Mouse (Mus musculus) limb, embryonic 15.5 days (tissue): ENCODE results near the gene Rspo4. TPM values are rescaled to one million over a fixed set of nuclear protein-coding genes. Genes with fewer than 3 reads are reported as not detected.

ENCODE experiments used
- ATAC-seq: fragments of 200-750 bp; cut with Nextera tagmentation; 2 replicates; pipeline ENCODE4 v1.8.0; 2017; ENCODE audit warnings: low read depth, moderate TSS enrichment; ENCODE audit not compliant: insufficient number of reproducible peaks, low FRiP score, low TSS enrichment
- H3K27ac ChIP-seq: fragments of 300-500 bp; sonication (generic); 2 replicates; pipeline ENCODE4 v1.5.1; 2015; ENCODE audit warnings: moderate library complexity, mild to moderate bottlenecking, inconsistent platforms
- H3K27me3 ChIP-seq: fragments of 300-500 bp; sonication (generic); 2 replicates; pipeline ENCODE4 v1.6.1; 2015; ENCODE audit warnings: inconsistent platforms
- H3K36me3 ChIP-seq: fragments of 300-500 bp; sonication (generic); 2 replicates; pipeline ENCODE4 v1.6.1; 2015; ENCODE audit warnings: inconsistent platforms
- H3K4me1 ChIP-seq: fragments of 300-500 bp; sonication (generic); 2 replicates; pipeline ENCODE4 v1.6.1; 2015; ENCODE audit warnings: inconsistent platforms
- H3K4me2 ChIP-seq: fragments of 300-500 bp; sonication (generic); 2 replicates; pipeline ENCODE4 v1.6.1; 2015; ENCODE audit warnings: mild to moderate bottlenecking, inconsistent platforms
- H3K4me3 ChIP-seq: fragments of 300-500 bp; sonication (generic); 2 replicates; pipeline ENCODE4 v1.5.1; 2015; ENCODE audit warnings: mild to moderate bottlenecking, inconsistent platforms
- H3K9ac ChIP-seq: fragments of 300-500 bp; sonication (generic); 2 replicates; pipeline ENCODE4 v1.6.1; 2015; ENCODE audit warnings: inconsistent platforms
- H3K9me3 ChIP-seq: fragments of 300-500 bp; sonication (generic); 2 replicates; pipeline ENCODE4 v1.6.1; 2016; ENCODE audit warnings: inconsistent platforms
- WGBS: fragments of 180-500 bp; shearing (Covaris S2); methylation state at CpG from one replicate; pipeline ENCODE4 v1.1.7; 2015; 5-methylcytosine and 5-hydroxymethylcytosine counted together
- polyA plus RNA-seq: library from polyadenylated mRNA; unstranded; fragments of >200 nt; fragmentation: Nextera tagmentation; extraction: Ambion mirVana; gene quantifications from 2 replicates; pipeline ENCODE4 v1.2.1, GENCODE M21; 2015

Gene Rspo4
- 0.73 and 0.84 TPM in 2 replicates for polyA plus RNA-seq

- H3K4me1 ChIP-seq = peaks cover 8% of the 10 kb centered on the region
- H3K4me2 ChIP-seq = peak within 1 kb of the TSS; percentile 79
- WGBS = 2% methylated on average over 50 of the region's 50 CpGs
- peak within 1 kb of the TSS; percentile 41 for H3K4me3 ChIP-seq
- no peak for ATAC-seq
- H3K36me3 ChIP-seq = no peaks in the 10 kb centered on the region
- no peak within 1 kb of the TSS for H3K27ac ChIP-seq
- H3K9me3 ChIP-seq = no peaks in the 10 kb centered on the region
- H3K27me3 ChIP-seq = peaks cover 34% of the 10 kb centered on the region
- H3K9ac ChIP-seq = peak within 1 kb of the TSS; percentile 20; the same call in 1 of the 2 replicates
Measured at GRCm38 (mm10) chr2:151842648-151843226, at the start of gene Rspo4. Gene Rspo4 (plus strand): TSS chr2:151842927.

- H3K4me1 ChIP-seq = no peaks in the 10 kb centered on the region
- H3K4me3 ChIP-seq = no peak overlapping the region
- H3K27me3 ChIP-seq = no peaks in the 10 kb centered on the region
- no peak overlapping the region for H3K4me2 ChIP-seq
- no peaks in the 10 kb centered on the region for H3K9me3 ChIP-seq
- H3K27ac ChIP-seq = no peak overlapping the region
- no peak for ATAC-seq
- WGBS = 63% methylated on average over 4 of the region's 4 CpGs
- no peaks in the 10 kb centered on the region for H3K36me3 ChIP-seq
- H3K9ac ChIP-seq = no peak overlapping the region
Measured at GRCm38 (mm10) chr2:151815586-151815985, 27.1 kb upstream of the Rspo4 start.

GRCm38 (mm10) chr2:151862257-151862810 lies 19.6 kb downstream of the Rspo4 start:
- H3K9ac ChIP-seq = no peak overlapping the region
- H3K4me3 ChIP-seq = no peak overlapping the region
- H3K36me3 ChIP-seq = no peaks in the 10 kb centered on the region
- H3K27me3 ChIP-seq = no peaks in the 10 kb centered on the region
- WGBS = 50% methylated on average over 5 of the region's 5 CpGs
- no peak overlapping the region for H3K4me2 ChIP-seq
- H3K27ac ChIP-seq = no peak overlapping the region
- H3K4me1 ChIP-seq = no peaks in the 10 kb centered on the region
- H3K9me3 ChIP-seq = no peaks in the 10 kb centered on the region
- no peak for ATAC-seq

- H3K4me2 ChIP-seq = no peak overlapping the region
- no peak overlapping the region for H3K27ac ChIP-seq
- no peaks in the 10 kb centered on the region for H3K27me3 ChIP-seq
- H3K4me3 ChIP-seq = no peak overlapping the region
- WGBS = 84% methylated on average over 6 of the region's 6 CpGs
- no peaks in the 10 kb centered on the region for H3K4me1 ChIP-seq
- no peak overlapping the region for H3K9ac ChIP-seq
- no peaks in the 10 kb centered on the region for H3K36me3 ChIP-seq
- no peaks in the 10 kb centered on the region for H3K9me3 ChIP-seq
- ATAC-seq = no peak
Measured at GRCm38 (mm10) chr2:151864941-151865340, 22.2 kb downstream of the Rspo4 start.

GRCm38 (mm10) chr2:151866487-151866886 lies 23.8 kb downstream of the Rspo4 start:
- no peaks in the 10 kb centered on the region for H3K27me3 ChIP-seq
- H3K9ac ChIP-seq = no peak overlapping the region
- H3K27ac ChIP-seq = no peak overlapping the region
- H3K9me3 ChIP-seq = no peaks in the 10 kb centered on the region
- no peak overlapping the region for H3K4me3 ChIP-seq
- no peak overlapping the region for H3K4me2 ChIP-seq
- H3K4me1 ChIP-seq = no peaks in the 10 kb centered on the region
- H3K36me3 ChIP-seq = no peaks in the 10 kb centered on the region
- 24% methylated on average over 4 of the region's 4 CpGs for WGBS
- ATAC-seq = no peak

- no peak for ATAC-seq
- H3K27me3 ChIP-seq = no peaks in the 10 kb centered on the region
- no peak overlapping the region for H3K27ac ChIP-seq
- no peaks in the 10 kb centered on the region for H3K4me1 ChIP-seq
- WGBS = 86% methylated on average over 8 of the region's 8 CpGs
- no peaks in the 10 kb centered on the region for H3K9me3 ChIP-seq
- no peak overlapping the region for H3K4me2 ChIP-seq
- no peak overlapping the region for H3K9ac ChIP-seq
- no peaks in the 10 kb centered on the region for H3K36me3 ChIP-seq
- H3K4me3 ChIP-seq = no peak overlapping the region
Measured at GRCm38 (mm10) chr2:151868196-151868595, 25.5 kb downstream of the Rspo4 start.

GRCm38 (mm10) chr2:151874551-151874950 lies 31.8 kb downstream of the Rspo4 start:
- no peak for ATAC-seq
- H3K4me1 ChIP-seq = peaks cover 5% of the 10 kb centered on the region
- H3K9me3 ChIP-seq = no peaks in the 10 kb centered on the region
- no peak overlapping the region for H3K27ac ChIP-seq
- H3K27me3 ChIP-seq = no peaks in the 10 kb centered on the region
- H3K4me2 ChIP-seq = no peak overlapping the region
- no peak overlapping the region for H3K9ac ChIP-seq
- no peak overlapping the region for H3K4me3 ChIP-seq
- no peaks in the 10 kb centered on the region for H3K36me3 ChIP-seq

GRCm38 (mm10) chr2:151876012-151876485 lies 33.3 kb downstream of the Rspo4 start:
- H3K9ac ChIP-seq = no peak overlapping the region
- H3K27me3 ChIP-seq = no peaks in the 10 kb centered on the region
- WGBS = 12% methylated on average over 8 of the region's 8 CpGs
- H3K27ac ChIP-seq = no peak overlapping the region
- no peak overlapping the region for H3K4me3 ChIP-seq
- H3K4me2 ChIP-seq = no peak overlapping the region
- peaks cover 5% of the 10 kb centered on the region for H3K4me1 ChIP-seq
- ATAC-seq = 0 out of 2 replicates have a peak, but pooled peaks have one; percentile 3
- no peaks in the 10 kb centered on the region for H3K36me3 ChIP-seq
- H3K9me3 ChIP-seq = no peaks in the 10 kb centered on the region

- Histone ChIP-seq H3K9ac (no peak overlapping the region), H3K4me1 (peaks cover 5% of the 10 kb centered on the region), H3K9me3 (no peaks in the 10 kb centered on the region), H3K4me3 (no peak overlapping the region), H3K36me3 (no peaks in the 10 kb centered on the region), H3K4me2 (no peak overlapping the region), H3K27me3 (no peaks in the 10 kb centered on the region), H3K27ac (no peak overlapping the region)
- 64% methylated on average over 3 of the region's 3 CpGs for WGBS
- 0 out of 2 replicates have a peak, but pooled peaks have one; percentile 32 for ATAC-seq
Measured at GRCm38 (mm10) chr2:151878645-151879044, 35.9 kb downstream of the Rspo4 start.

- no peaks in the 10 kb centered on the region for H3K36me3 ChIP-seq
- WGBS = 57% methylated on average over 2 of the region's 2 CpGs
- H3K27me3 ChIP-seq = no peaks in the 10 kb centered on the region
- no peak overlapping the region for H3K27ac ChIP-seq
- no peaks in the 10 kb centered on the region for H3K9me3 ChIP-seq
- H3K4me2 ChIP-seq = no peak overlapping the region
- no peak for ATAC-seq
- H3K4me1 ChIP-seq = peaks cover 5% of the 10 kb centered on the region
- no peak overlapping the region for H3K4me3 ChIP-seq
- H3K9ac ChIP-seq = no peak overlapping the region
Measured at GRCm38 (mm10) chr2:151879760-151880159, 37.0 kb downstream of the Rspo4 start.

- no peak for ATAC-seq
- H3K4me2 ChIP-seq = no peak overlapping the region
- H3K27ac ChIP-seq = no peak overlapping the region
- H3K27me3 ChIP-seq = no peaks in the 10 kb centered on the region
- WGBS = 29% methylated on average over 6 of the region's 6 CpGs
- peaks cover 17% of the 10 kb centered on the region for H3K4me1 ChIP-seq
- H3K36me3 ChIP-seq = no peaks in the 10 kb centered on the region
- no peak overlapping the region for H3K9ac ChIP-seq
- no peaks in the 10 kb centered on the region for H3K9me3 ChIP-seq
- no peak overlapping the region for H3K4me3 ChIP-seq
Measured at GRCm38 (mm10) chr2:151891031-151891430, 48.3 kb downstream of the Rspo4 start.

GRCm38 (mm10) chr2:151893122-151893774 lies 50.5 kb downstream of the Rspo4 start:
- H3K27ac ChIP-seq = no peak overlapping the region
- 51% methylated on average over 15 of the region's 15 CpGs for WGBS

More at GRCm38 (mm10) chr2:151893122-151893774, 50.5 kb downstream of the Rspo4 start:
- Histone ChIP-seq H3K9me3 (no peaks in the 10 kb centered on the region), H3K4me2 (no peak overlapping the region), H3K27me3 (no peaks in the 10 kb centered on the region), H3K36me3 (no peaks in the 10 kb centered on the region), H3K4me1 (peaks cover 17% of the 10 kb centered on the region), H3K9ac (no peak overlapping the region), H3K4me3 (no peak overlapping the region)
- no peak for ATAC-seq
